Mouse (Mus musculus) cerebellum, postnatal 25 days (tissue): ENCODE measurements at regions not wholly inside any gene's neighbourhood (a gene's known extent, or its start where the extent isn't known, plus 50 kb on each side); places are given as distances from the start of the nearest gene placed in this dataset.

ENCODE experiments used
- DNase-seq, 2 experiments: peaks; one replicate each; pipeline ENCODE4 v3.0.0; 2021; ENCODE audit warnings: mixed read lengths in 2 of 2

GRCm38 (mm10) chr6:35605100-35605499, 65.4 kb upstream of the Mtpn start:
- no peak for DNase-seq

- no peak for DNase-seq
Observed at GRCm38 (mm10) chr6:35601373-35601772, 61.7 kb upstream of the Mtpn start.

GRCm38 (mm10) chr6:35599841-35600240, 60.2 kb upstream of the Mtpn start:
- no peak for DNase-seq

GRCm38 (mm10) chr6:35598406-35599185, 58.9 kb upstream of the Mtpn start:
- no peak for DNase-seq

GRCm38 (mm10) chr6:35595012-35595411, 55.3 kb upstream of the Mtpn start:
- DNase-seq = no peak

GRCm38 (mm10) chr6:35592234-35592633, 52.5 kb upstream of the Mtpn start:
- DNase-seq = no peak
